Mouse (Mus musculus) megakaryocyte, embryonic 14.5 days (primary cell): Measurements from ENCODE around the gene Thrap3. TPM values are rescaled to one million over a fixed set of nuclear protein-coding genes. Genes with fewer than 3 reads are reported as not detected.
"Not testable (repeated sequence)": the region's sequence is repeated elsewhere in the genome, so short reads cannot be mapped to it uniquely, and the experiment has no call there.

Experiments
- H3K27me3 ChIP-seq: replicated peaks from 2 replicates; pipeline ENCODE3; 2012; ENCODE audit warnings: inconsistent platforms
- H3K36me3 ChIP-seq: replicated peaks from 2 replicates; pipeline ENCODE3; 2012; ENCODE audit warnings: low read length, inconsistent platforms, mixed read lengths
- H3K4me1 ChIP-seq: 2 replicates; pipeline ENCODE4 v1.6.1; 2012; ENCODE audit warnings: inconsistent platforms
- H3K4me3 ChIP-seq: replicated peaks from 2 replicates; pipeline ENCODE3; 2012; ENCODE audit warnings: moderate library complexity, mild to moderate bottlenecking, inconsistent platforms
- H3K9me3 ChIP-seq: 2 replicates; pipeline ENCODE4 v1.6.1; 2012; ENCODE audit warnings: inconsistent platforms
- FLI1 ChIP-seq: IDR thresholded peaks from 2 replicates; pipeline ENCODE4 v1.6.1; 2012; ENCODE audit warnings: low read length, inconsistent platforms, mixed read lengths
- GATA1 ChIP-seq: IDR thresholded peaks from 3 replicates; pipeline ENCODE4 v1.6.1; 2012; ENCODE audit warnings: mixed read lengths, low read length, inconsistent platforms, borderline replicate concordance
- polyA plus RNA-seq: library from polyadenylated mRNA; stranded (reverse); fragments of >175 nt; gene quantifications from 2 replicates; pipeline ENCODE4 v1.2.3, GENCODE M21; 2012; ENCODE audit warnings: low replicate concordance; ENCODE audit not compliant: insufficient read depth

Gene Thrap3
- polyA plus RNA-seq, 1 experiment, result 101 TPM

GRCm38 (mm10) chr4:126194916-126195315 lies 7.6 kb downstream of the Thrap3 start:
- H3K4me3 ChIP-seq, result no peak overlapping the region
- TF ChIP-seq FLI1 (no peak), GATA1 (no peak)
- H3K36me3 ChIP-seq, result peaks cover 57% of the 10 kb centered on the region
- no peaks in the 10 kb centered on the region for H3K9me3 ChIP-seq
- H3K4me1 ChIP-seq, result peaks cover 86% of the 10 kb centered on the region
- no peaks in the 10 kb centered on the region for H3K27me3 ChIP-seq

GRCm38 (mm10) chr4:126194216-126194615 lies 8.3 kb downstream of the Thrap3 start:
- TF ChIP-seq GATA1, result no peak
- TF ChIP-seq FLI1, result no peak
- peaks cover 82% of the 10 kb centered on the region for H3K4me1 ChIP-seq
- no peaks in the 10 kb centered on the region for H3K9me3 ChIP-seq
- no peak overlapping the region for H3K4me3 ChIP-seq
- H3K27me3 ChIP-seq, result no peaks in the 10 kb centered on the region
- peaks cover 62% of the 10 kb centered on the region for H3K36me3 ChIP-seq

DNA sequence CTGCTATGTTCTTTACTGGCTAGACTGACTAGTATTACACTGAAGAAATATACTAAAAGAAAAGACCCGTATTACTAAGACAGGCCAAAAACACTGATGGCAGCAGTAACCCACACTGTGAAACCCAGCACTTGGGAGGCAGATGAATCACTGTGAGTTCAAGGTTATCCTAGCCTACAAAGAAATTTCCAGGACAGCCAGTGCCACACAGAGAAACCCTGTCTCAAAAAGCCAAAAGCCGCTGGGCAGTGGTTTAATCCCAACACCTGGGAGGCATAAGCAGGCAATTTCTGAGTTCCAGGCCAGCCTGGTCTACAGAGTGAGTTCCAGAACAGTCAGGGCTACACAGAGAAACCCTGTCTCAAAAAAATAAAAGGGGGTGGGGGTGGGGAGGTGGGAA lies 11.9 kb downstream of the Thrap3 start:
- TF ChIP-seq FLI1, result no peak
- no peak for TF ChIP-seq GATA1
- H3K9me3 ChIP-seq, result no peaks in the 10 kb centered on the region
- H3K4me1 ChIP-seq, result peaks cover 55% of the 10 kb centered on the region
- H3K36me3 ChIP-seq, result peaks cover 87% of the 10 kb centered on the region
- H3K27me3 ChIP-seq, result no peaks in the 10 kb centered on the region
- no peak overlapping the region for H3K4me3 ChIP-seq

- H3K9me3 ChIP-seq, result no peaks in the 10 kb centered on the region
- H3K4me1 ChIP-seq, result peaks cover 45% of the 10 kb centered on the region
- no peaks in the 10 kb centered on the region for H3K27me3 ChIP-seq
- peaks cover 92% of the 10 kb centered on the region for H3K36me3 ChIP-seq
- H3K4me3 ChIP-seq, result no peak overlapping the region
- no peak for TF ChIP-seq GATA1
- no peak for TF ChIP-seq FLI1
Observed at GRCm38 (mm10) chr4:126187096-126187495, 15.5 kb downstream of the Thrap3 start.

DNA sequence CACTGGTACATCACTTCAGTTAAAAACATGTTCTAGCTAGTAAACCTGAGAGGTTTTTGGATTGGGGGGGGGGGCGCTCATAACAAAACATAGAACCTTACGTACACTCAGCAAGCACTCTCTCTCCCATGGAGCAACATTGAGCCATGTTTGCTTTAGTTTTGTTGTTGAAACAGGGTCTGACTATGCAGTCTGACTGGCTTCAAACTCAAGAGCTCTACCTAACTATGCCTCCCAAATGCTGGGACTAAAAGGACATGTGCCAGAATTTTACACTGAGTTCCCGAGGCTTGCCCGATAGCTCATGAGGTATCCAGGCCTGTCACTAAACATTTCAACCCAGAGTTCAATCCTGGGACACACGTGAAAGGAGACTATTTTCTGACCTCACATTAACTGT lies 19.5 kb downstream of the Thrap3 start:
- Histone ChIP-seq H3K4me1 (peaks cover 31% of the 10 kb centered on the region), H3K4me3 (no peak overlapping the region), H3K36me3 (peaks cover 96% of the 10 kb centered on the region), H3K27me3 (no peaks in the 10 kb centered on the region), H3K9me3 (no peaks in the 10 kb centered on the region)
- no peak for TF ChIP-seq FLI1
- TF ChIP-seq GATA1, result no peak

DNA sequence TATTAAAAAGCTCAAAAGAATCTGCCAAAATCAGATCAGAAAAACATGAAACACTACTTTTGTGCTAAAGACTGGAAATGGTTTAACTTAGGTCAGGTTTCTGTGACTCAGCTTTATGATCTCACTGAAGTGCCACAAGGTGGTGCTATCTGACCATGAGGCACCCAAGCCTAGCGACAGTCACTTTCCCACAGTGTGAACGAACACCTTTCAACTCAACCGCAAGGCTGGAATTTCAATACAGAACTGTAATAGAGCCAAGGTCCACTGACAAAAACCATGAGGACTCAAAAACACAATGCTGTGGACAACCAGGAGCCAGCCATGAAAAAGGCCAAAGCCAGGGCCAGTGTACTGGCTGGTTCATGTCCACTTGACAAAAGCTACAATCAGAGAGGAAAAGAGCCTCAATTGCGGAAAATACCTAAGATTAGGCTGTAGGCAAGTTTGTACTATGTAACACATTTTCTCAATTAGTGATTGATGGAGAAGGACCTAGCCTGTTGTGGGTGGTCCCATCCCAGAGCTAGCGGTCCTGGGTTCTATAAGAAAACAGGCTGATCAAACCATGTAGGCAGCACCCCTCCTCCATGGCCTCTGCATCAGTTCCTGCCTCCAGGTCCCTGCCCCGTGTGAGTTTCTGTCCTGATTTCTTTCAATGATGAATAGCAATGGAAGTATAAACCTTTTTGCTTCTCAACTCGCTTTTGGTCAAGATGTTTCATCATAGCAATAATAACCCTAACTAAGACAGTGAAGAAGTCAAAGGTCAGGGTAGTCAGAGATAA lies 21.2 kb downstream of the Thrap3 start:
- H3K36me3 ChIP-seq, result peaks cover 94% of the 10 kb centered on the region
- TF ChIP-seq FLI1 (no peak), GATA1 (no peak)
- H3K4me1 ChIP-seq, result peaks cover 25% of the 10 kb centered on the region
- no peak overlapping the region for H3K4me3 ChIP-seq
- no peaks in the 10 kb centered on the region for H3K9me3 ChIP-seq
- H3K27me3 ChIP-seq, result no peaks in the 10 kb centered on the region

- H3K27me3 ChIP-seq, H3K9me3 ChIP-seq, H3K4me1 ChIP-seq, H3K4me3 ChIP-seq: not testable (repeated sequence)
- H3K36me3 ChIP-seq, result peaks cover 95% of the 10 kb centered on the region
Observed at GRCm38 (mm10) chr4:126175980-126176379, 26.6 kb downstream of the Thrap3 start.

- TF ChIP-seq FLI1 (no peak), GATA1 (no peak)
- no peaks in the 10 kb centered on the region; the same call in 1 of the 2 replicates for H3K4me1 ChIP-seq
- H3K27me3 ChIP-seq, result no peaks in the 10 kb centered on the region
- no peak overlapping the region for H3K4me3 ChIP-seq
- no peaks in the 10 kb centered on the region for H3K9me3 ChIP-seq
- peaks cover 95% of the 10 kb centered on the region for H3K36me3 ChIP-seq
Observed at GRCm38 (mm10) chr4:126173800-126174199, 28.8 kb downstream of the Thrap3 start.

GRCm38 (mm10) chr4:126170737-126171136 lies 31.8 kb downstream of the Thrap3 start:
- not testable (repeated sequence) for H3K4me1 ChIP-seq, H3K4me3 ChIP-seq, H3K9me3 ChIP-seq, H3K27me3 ChIP-seq
- H3K36me3 ChIP-seq, result peaks cover 98% of the 10 kb centered on the region

DNA sequence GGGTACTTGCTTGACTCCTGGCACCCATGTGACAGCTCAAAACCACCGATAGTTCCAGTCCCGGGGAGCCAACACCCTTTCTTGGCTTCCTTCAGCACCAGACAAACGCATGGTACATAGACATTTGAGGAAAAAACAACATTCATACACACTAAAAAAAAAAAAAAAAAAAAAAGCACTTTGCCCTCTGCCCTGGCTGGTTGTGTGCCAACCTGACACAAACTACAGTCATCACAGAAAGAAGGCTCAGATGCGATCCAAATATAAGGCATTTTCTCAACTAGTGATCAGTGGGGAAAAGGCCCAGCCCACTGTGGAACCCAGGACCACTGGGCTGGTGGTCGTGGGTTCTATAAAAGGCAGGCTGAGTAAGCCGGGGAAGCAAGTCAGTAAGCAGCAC lies 33.7 kb downstream of the Thrap3 start:
- no peak for TF ChIP-seq FLI1
- no peak for TF ChIP-seq GATA1
- H3K4me1 ChIP-seq, result no peaks in the 10 kb centered on the region; the same call in 1 of the 2 replicates
- no peaks in the 10 kb centered on the region for H3K27me3 ChIP-seq
- H3K9me3 ChIP-seq, result no peaks in the 10 kb centered on the region
- H3K36me3 ChIP-seq, result peaks cover 85% of the 10 kb centered on the region
- H3K4me3 ChIP-seq, result no peak overlapping the region

DNA sequence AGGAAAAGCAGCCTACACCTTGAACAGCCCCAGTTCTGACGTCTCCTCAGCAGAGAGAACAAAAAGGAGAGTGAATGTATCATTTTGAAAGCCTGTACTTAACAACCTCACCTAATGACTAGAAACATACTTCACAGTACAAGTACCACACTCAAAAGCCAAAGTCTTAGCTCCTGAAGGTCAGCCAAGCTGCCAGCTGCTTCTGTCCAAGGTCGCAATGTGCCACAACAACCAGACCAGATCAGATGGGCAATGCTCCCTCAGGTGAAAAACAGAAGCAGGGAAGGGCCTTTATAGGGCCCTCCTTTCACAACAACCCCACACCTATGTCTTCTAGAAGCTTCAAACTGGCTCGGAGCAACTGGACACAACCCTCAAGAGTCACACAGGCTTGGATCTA lies 36.5 kb downstream of the Thrap3 start:
- no peak for TF ChIP-seq GATA1
- TF ChIP-seq FLI1, result no peak
- H3K36me3 ChIP-seq, result peaks cover 68% of the 10 kb centered on the region

GRCm38 (mm10) chr4:126165092-126165491 lies 37.5 kb downstream of the Thrap3 start:
- H3K36me3 ChIP-seq, result peaks cover 58% of the 10 kb centered on the region
- H3K9me3 ChIP-seq, H3K4me3 ChIP-seq, H3K27me3 ChIP-seq: not testable (repeated sequence)
- H3K4me1 ChIP-seq, result peaks cover 18% of the 10 kb centered on the region

More for the DNA sequence above, 36.5 kb downstream of the Thrap3 start:
- Histone ChIP-seq H3K4me3 (no peak overlapping the region), H3K4me1 (peaks cover 18% of the 10 kb centered on the region), H3K27me3 (peaks cover 1% of the 10 kb centered on the region), H3K9me3 (no peaks in the 10 kb centered on the region)
